Mouse (Mus musculus) sigmoid colon, adult 10 weeks (tissue): ENCODE results near the gene Chmp2b. TPM values are rescaled to one million over a fixed set of nuclear protein-coding genes. Genes with fewer than 3 reads are reported as not detected.

Source experiments
- polyA plus RNA-seq: library from polyadenylated mRNA; stranded (reverse); fragments of 350-450 nt; fragmentation: Illumina TruSeq; extraction: RNeasy Lipid Tissue Mini Kit (QIAGEN cat#74804); gene quantifications from one replicate; pipeline ENCODE4 v1.2.3, GENCODE M21; 2014; ENCODE audit warnings: low read depth, low replicate concordance

Chmp2b gene
- polyA plus RNA-seq = 574 TPM

DNA sequence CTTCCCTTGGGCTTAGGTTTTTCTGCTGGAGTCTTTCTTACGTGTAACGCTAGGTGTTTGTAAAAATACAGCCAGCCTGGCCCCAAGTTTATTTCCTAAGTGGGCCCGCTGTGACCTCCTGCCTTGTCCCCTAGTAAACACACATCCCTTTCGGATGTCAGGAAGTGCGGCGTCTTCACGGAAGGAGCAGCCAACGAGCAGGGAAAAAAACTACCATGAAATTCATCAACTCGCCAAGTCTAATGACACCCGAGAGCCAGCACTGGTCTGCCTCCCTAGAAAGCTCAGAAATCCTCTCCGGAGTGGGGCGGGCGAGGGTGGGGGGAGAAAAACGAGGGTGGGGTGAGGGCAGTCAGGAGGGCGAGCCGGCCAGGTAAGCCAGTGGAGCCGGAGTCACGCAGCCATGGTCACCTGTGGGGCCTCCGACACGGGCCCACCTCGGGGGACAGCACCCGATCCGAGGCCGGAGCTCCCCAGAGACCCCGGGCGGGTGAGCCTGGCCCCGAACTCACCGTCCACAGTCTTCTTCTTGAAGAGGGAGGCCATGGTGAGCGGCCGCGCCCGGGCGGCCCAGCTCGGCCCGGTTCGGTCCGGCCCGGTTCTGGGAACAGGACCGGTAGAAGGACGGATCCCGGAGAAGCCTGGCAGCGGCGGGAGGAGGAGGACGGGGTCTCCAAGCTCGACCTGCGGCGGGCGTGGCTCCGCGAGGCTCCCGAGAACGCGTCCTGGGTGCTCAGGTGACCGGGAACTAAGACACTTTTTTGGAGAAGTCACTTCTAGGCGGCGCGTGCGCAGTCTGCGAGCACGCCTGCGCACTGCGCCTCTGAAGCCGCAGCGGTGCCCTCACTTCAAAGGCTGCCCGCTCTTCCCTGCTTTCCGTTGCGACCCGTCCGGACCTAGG, at the start of gene Chmp2b:
Chmp2b (minus strand) TSS at position 764 of the 901 bp plus-strand sequence.

DNA sequence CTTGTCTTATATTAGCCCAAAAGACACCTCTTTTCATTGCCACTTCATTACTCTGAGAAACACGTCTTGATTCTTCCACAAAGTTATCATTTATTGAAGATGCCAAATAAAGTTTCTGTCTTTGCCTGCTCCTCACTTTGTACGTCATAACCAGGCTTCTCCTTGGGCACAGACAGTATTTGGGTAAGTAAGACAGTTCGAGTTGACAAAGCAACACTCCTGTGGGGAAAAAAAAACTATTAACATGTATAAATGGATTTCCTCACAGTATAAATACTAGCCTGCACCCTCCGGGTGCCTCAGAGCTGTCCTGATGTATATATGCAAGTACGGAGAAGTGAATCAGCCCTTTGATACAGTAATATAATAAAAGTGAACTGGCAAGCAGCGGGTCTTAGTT, 42.3 kb downstream of the Chmp2b start, which contains the start of gene Pou1f1:
Pou1f1 (plus strand) TSS at position 301 of the 400 bp plus-strand sequence.

Other genes with a start within 250 kb of the Chmp2b start
- gene Pou1f1, start 42.2 kb downstream of the Chmp2b start, polyA plus RNA-seq = not detected